Mouse (Mus musculus) frontal cortex, postnatal 10 days (tissue): ENCODE measurements around the gene Mgmt.

Source experiments
- DNase-seq, 2 experiments: peaks; one replicate each; pipeline ENCODE4 v3.0.0; 2022; ENCODE audit warnings: low spot score in 2 of 2, mixed read lengths in 1 of 2

Mgmt gene

DNA sequence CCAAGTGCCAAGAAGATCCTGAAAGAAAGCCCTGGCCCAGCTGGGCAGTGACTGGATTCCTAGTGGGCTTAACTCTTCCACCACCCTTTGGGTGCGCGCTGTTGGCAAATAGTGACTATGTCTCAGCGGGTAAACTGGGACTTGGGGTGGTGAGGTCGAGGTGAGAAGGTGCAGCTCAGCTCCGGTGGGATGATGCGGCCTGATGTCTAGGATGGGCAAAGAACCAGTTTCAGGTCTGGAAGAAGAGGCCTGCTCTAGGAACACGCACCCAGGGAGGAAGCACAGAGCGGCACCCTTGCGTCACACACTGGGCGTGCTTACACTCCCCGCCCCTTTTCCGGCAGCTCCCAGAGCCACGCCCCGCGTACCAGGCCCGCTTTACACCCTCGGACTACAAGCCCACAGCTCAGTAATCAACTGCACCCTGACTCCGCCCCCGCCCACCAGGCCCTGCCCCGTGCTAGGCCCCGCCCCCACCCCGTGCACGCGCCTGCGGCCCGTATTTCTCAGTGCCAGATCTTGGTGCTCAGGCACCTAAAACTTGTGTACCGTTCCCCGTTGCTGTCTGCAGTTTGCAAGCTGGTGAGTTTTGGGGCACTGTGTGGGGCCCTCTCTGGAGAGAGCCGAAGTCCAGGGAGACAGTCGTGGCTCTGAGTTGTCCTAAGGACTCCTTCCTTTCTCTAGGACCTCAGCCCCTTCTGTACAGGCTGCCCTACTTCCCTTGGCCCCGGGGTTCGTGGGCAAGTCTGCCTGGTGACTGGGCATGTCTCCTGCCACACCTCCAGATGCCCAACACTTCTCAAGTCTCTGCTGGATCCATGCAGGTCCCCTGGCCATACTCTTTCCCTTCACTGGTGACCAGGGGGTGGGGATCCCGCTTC, at the start of gene Mgmt:
Mgmt (plus strand) TSS at position 509 of the 881 bp plus-strand sequence.
- peak; percentile 79 to 82 for DNase-seq

DNA sequence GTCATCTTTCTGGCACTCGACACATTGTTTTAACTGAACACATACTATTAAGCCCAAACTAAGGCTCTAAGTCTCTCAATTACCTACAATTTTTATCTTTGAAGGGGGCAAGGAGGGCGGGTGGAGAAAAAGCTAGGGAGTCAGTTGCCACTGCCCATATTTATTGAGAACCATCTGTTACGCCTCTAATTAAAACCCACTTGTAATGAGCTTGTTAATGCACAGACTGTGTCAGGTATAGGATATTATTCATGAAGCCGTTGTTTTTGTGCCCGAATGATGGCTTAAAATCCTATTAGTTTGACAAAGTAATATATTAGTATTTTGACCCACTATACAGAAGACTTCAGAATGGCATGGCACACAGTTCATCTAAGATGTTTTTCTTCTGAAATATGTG, 49.6 kb upstream of the Mgmt start:
- no peak for DNase-seq

- no peak for DNase-seq
Observed at GRCm38 (mm10) chr7:136845321-136845720, 49.1 kb upstream of the Mgmt start.

- no peak for DNase-seq
Observed at GRCm38 (mm10) chr7:136846086-136846620, 48.3 kb upstream of the Mgmt start.

DNA sequence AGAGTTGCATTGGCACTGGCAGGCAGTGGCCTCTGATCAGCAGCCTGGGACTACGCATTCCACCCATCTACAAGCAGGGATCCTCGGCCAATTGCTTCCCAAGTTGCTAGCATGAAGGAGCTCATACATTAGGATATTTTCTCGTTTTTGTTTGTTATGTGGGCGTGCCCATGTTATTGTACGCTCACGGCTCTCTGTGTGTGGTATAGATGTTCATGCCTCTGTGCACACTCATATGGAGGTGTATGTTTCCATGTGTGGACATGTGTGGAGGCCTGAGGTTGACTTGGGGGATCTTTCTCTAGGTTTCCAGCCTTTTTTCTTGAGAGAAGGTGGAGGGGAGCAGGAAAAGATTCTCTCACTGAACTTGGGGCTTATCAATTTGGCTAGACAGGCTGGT, 46.8 kb upstream of the Mgmt start:
- DNase-seq = no peak

DNA sequence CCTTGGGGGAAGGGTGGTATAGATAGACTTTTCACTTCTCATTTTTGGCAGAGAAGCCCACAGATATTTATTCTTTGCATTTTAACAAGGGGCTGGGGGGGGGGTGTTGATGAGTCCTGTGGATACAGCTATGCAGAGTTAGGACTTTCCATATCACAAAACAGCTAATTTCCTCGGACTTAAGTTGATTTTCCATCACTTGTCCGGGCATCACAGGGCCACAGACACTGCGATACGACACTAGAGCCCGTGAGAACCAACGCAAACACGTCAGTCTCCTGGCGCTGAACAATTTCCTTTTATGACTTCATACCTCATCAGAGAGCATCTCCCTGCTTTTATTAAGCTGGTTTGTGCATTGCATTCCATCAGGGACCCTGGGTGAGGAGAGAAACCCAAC, 45.7 kb upstream of the Mgmt start:
- no peak for DNase-seq

GRCm38 (mm10) chr7:136849811-136850210, 44.6 kb upstream of the Mgmt start:
- no peak for DNase-seq

DNA sequence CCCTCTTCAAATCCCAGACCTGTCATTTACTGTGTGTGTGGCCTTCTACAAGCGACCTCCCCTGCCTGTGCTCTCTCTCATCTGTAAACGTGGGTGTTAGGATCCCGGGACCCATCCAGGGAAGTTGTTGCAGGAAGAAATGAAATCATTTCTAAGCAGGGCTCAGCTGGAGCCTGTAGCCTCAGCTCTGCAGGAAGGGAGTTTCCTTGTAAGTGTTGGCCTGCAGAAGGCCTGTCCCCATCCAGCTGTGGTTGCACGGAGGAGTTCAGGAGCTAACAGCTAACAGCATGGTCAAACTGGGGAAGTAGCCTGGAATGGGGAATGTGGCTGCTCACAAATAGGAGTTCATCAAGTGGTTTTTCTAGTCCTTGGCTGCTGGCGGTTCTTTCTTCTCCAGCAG, 44.1 kb upstream of the Mgmt start:
- DNase-seq = no peak

DNA sequence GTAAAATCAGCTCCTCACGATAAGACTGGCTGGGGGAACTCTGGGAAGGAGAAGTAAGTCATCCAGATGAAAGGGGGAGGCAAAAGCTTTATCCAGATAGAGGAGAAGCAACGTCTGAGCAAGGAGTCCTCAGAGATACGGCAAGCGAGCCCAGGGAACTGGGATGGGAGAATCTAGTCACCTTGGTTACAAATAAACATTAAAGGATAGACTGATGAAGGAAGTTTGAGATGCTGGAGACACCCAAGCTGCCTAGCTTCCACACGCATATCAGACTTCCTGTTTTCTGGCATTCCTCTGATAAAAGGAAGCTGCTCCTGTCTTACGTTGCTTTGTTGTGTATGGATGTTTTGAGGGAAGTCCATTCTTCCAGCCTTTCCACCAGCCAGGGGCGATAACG, 42.5 kb upstream of the Mgmt start:
- DNase-seq = no peak

GRCm38 (mm10) chr7:136852721-136853120, 41.7 kb upstream of the Mgmt start:
- no peak for DNase-seq

DNA sequence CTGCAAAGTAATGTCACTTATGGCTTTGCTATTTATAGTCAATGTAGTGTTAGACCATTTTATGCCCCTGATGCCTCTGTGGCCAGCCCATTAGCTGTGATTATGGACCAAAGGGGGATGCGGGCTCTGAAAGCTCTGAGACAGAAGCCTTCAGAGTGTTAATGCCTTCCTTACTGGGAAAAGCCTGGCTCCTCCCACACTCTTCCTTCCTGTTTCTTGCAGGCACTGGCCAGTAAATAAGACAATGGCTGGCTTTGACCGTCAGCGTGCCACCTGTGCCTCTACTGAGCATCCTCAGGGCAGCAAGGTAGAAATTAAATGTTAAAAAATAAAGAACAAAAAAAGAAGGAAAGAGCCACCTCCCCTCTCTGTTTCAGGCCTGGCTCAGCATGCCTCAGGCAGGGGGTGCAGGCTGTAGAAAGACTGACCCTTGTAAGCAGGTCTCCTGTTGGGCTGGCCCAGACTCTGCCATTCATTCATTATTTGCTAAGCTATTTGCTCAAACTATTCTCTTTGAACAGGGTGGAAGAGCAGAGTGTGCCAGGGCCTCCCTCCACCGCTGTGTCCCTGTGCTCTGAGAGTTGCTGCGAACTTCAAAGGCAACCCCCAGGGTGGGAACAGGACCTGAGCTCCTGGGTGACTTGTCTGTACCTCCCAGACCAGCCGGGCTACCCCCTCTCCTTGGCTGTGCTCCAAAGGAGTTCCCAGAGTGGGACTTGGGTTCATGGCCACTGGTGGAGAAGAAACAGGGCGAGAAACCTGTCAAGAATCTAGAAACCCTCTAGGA, 29.5 kb upstream of the Mgmt start:
- no peak for DNase-seq

DNA sequence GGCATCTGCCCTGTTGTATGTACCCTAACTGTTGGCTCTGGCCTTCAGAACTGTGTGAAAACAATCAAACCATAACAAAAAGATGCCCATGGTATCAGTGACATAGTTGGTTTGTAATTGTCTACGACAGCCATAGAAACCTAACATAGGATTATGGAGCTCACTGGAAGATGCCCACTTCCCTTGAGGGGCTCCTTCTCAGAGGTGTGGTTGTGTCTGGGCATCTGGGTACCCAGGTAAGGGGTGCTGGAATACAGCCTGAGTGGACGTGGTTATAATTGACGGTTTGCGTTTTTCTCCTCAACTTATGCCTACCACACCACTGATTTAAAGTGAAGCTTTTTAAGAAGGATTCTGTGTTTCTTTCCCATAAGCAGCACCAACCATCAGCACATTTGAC, 28.5 kb upstream of the Mgmt start:
- no peak for DNase-seq

DNA sequence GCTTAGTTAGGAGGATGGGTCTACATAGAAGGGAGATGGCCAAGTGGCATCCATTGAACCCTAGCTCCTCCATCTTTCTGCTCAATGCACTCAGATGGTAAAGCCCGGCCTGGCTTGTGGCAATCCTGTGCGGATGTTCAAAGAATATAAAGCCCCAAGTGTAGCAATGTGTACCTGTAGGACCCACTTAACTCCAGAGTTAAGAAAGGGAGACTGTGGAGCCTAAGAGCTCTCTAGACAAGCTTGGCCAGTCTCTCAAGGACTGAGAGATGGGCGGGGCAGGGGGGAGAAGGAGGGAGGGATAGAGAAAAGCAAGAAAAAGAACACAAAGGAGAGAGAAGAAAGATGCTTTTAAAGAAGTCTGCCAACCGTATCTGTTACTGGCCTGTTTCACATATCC, 27.9 kb upstream of the Mgmt start:
- no peak for DNase-seq

DNA sequence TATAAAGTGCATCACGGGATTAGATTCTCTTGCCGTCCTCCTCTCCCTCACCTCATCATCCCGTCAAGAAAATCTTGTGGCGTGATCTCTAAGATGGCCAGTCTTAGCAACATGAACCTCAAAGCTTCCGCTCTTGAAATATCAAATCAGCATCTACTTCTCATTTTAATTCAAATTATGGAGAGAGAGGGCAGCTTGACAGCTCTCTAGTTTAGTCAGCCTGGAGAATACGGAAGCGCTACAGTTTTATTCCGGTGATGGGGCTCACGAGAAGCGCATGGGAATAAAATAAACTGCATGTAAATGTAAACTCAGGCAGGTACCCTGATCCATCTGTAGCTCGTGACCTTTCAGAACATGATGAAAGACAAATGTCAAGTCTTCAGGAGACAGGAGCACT, 22.9 kb upstream of the Mgmt start:
- DNase-seq = no peak

DNA sequence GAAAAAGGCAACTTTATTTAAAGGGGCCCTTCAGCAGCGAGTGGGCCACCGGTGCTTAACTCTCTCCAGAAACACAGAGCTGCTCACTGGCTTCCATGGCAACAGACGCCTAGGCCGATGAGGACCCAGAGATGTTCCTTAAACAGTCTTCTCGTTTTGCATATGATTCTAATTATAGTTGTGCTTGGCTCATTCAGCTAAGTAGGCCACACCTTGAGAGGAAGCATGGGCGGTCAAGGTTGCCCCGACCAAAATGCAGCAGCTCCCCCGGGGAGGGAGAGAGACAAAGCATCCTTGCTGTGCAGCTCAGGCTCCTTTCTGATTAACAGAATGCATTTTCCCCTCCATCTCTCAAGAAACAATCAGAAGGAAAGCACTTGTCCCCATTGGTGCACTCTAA, 22.4 kb upstream of the Mgmt start:
- peak; percentile 47 to 65 for DNase-seq

GRCm38 (mm10) chr7:136874396-136874795, 20.0 kb upstream of the Mgmt start:
- DNase-seq = no peak

DNA sequence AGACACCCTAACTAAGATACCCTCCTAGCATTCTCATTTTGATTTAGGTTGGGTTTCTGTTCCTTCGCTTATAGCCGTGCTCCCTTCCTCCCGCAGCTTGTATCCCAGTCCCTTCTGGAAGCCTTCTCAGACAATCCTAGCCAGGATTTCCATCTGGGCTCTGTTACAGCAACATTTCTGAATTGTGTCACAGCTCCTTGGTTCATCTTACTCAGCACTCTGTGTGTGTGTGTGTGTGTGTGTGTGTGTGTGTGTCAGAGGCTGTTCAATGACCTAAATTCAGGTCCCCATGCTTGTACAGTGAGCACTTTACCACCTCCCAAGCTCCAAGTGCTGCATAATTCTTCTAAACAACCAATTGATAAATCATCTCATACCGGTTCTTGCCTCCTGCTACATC, 14.0 kb upstream of the Mgmt start:
- DNase-seq = no peak

- no peak for DNase-seq
Observed at GRCm38 (mm10) chr7:136888161-136888560, 6.3 kb upstream of the Mgmt start.

GRCm38 (mm10) chr7:136895356-136895755, 942 bp downstream of the Mgmt start:
- DNase-seq = no peak

GRCm38 (mm10) chr7:136895851-136896250, 1.4 kb downstream of the Mgmt start:
- no peak for DNase-seq

GRCm38 (mm10) chr7:136897481-136897880, 3.1 kb downstream of the Mgmt start:
- no peak for DNase-seq

DNA sequence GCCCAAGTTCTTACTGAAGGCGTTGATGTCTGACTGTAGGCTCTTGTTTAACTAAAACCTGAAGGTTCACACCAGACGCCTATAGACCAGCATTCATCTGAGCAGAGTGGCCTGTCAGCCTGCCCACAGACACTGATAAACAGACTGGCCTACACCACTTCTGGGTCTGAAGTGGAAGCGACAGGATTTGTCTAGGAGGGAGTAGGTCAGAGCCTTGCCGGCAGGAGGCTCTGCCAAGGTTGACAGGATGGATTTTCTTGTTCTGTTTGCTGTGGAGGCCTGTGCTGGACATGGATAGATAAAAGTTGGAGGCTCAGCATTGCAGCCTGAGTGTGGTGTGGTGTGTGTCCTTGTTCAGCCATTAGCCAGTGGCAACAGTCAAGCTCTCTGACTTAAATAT, 3.6 kb downstream of the Mgmt start:
- DNase-seq = no peak
